Mouse (Mus musculus) forebrain, postnatal 0 days (tissue): Measurements from ENCODE around the gene Cd300e. TPM values are rescaled to one million over a fixed set of nuclear protein-coding genes. Genes with fewer than 3 reads are reported as not detected.
"Not testable (repeated sequence)": the region's sequence is repeated elsewhere in the genome, so short reads cannot be mapped to it uniquely, and the experiment has no call there.

Experiments
- ATAC-seq: fragments of 200-750 bp; cut with Nextera tagmentation; 2 replicates; pipeline ENCODE4 v1.8.0; 2017; ENCODE audit warnings: mild to moderate bottlenecking, moderate library complexity
- DNase-seq: peaks from one replicate; pipeline ENCODE4 v3.0.0-alpha.2; 2015
- H3K27ac ChIP-seq: fragments of 300-500 bp; sonication (generic); 2 replicates; pipeline ENCODE4 v1.5.1; 2014; ENCODE audit warnings: low read depth, mild to moderate bottlenecking, antibody characterized with exemption, low read length, moderate library complexity, mixed read lengths
- H3K27me3 ChIP-seq: fragments of 300-500 bp; sonication (generic); 2 replicates; pipeline ENCODE4 v1.6.1; 2014; ENCODE audit warnings: mild to moderate bottlenecking, low read length, mixed read lengths; ENCODE audit not compliant: insufficient read depth
- H3K36me3 ChIP-seq: fragments of 300-500 bp; sonication (generic); 2 replicates; pipeline ENCODE4 v1.6.1; 2014; ENCODE audit warnings: mild to moderate bottlenecking, moderate library complexity; ENCODE audit not compliant: insufficient read depth
- H3K4me1 ChIP-seq: fragments of 300-500 bp; sonication (generic); 2 replicates; pipeline ENCODE4 v1.6.1; 2014; ENCODE audit warnings: antibody characterized with exemption; ENCODE audit not compliant: insufficient read depth
- H3K4me2 ChIP-seq: fragments of 300-500 bp; sonication (generic); 2 replicates; pipeline ENCODE4 v1.6.1; 2014; ENCODE audit warnings: low read depth, mild to moderate bottlenecking, moderate library complexity
- H3K4me3 ChIP-seq: fragments of 300-500 bp; sonication (generic); 2 replicates; pipeline ENCODE4 v1.5.1; 2014; ENCODE audit warnings: low read depth, low read length, mixed read lengths
- H3K9ac ChIP-seq: fragments of 300-500 bp; sonication (generic); 2 replicates; pipeline ENCODE4 v1.6.1; 2014; ENCODE audit warnings: mild to moderate bottlenecking
- H3K9me3 ChIP-seq: fragments of 300-500 bp; sonication (generic); 2 replicates; pipeline ENCODE4 v1.6.1; 2016; ENCODE audit warnings: low read length
- CTCF ChIP-seq: sonication (generic); IDR thresholded peaks from 2 replicates; pipeline ENCODE4 v1.5.1; 2016; ENCODE audit warnings: antibody characterized with exemption, control low read depth, low read depth
- WGBS: fragments of 180-500 bp; shearing (Covaris S2); extraction: QIAGEN DNeasy Blood & Tissue Kit; methylation state at CpG from one replicate; pipeline ENCODE4 v1.1.7; 2014; 5-methylcytosine and 5-hydroxymethylcytosine counted together
- polyA plus RNA-seq: library from polyadenylated mRNA; unstranded; fragments of >200 nt; fragmentation: Nextera tagmentation; extraction: Ambion mirVana; gene quantifications from 2 replicates; pipeline ENCODE4 v1.2.1, GENCODE M21; 2015
- total RNA-seq: library from RNA; depleted of rRNA; stranded (reverse); fragments of >200 nt; gene quantifications from 2 replicates; pipeline ENCODE4 v1.2.3, GENCODE M21; 2014

Cd300e gene
- total and polyA plus RNA-seq, 2 experiments from 2014 or later: not detected

DNA sequence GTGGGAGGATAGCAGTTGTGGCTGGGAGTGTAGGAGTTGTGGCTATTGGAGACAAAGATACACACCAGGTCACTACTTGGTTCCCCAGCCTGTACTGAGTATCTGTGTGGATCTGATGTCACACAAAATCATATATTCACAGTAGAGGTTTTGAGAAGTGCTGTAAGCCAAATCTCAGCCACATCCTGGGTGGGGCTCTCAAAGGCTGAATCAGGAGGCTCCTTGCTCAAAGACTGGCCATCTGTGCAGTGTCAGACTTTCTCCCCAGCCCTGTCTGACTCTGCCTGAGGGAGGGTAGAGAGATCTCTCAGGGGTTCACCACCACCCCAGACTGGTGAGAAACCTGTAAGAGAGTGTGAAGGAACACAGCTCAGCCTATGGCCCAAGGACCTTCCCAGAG is 7.4 kb downstream of the Cd300e start:
- H3K27ac ChIP-seq: no peak overlapping the region
- no peak overlapping the region for H3K4me2 ChIP-seq
- peaks cover 3% of the 10 kb centered on the region; the same call in 1 of the 2 replicates for H3K27me3 ChIP-seq
- no peak overlapping the region for H3K4me3 ChIP-seq
- TF ChIP-seq CTCF: no peak
- DNase-seq: no peak
- H3K9me3 ChIP-seq: no peaks in the 10 kb centered on the region
- H3K4me1 ChIP-seq: no peaks in the 10 kb centered on the region
- H3K9ac ChIP-seq: no peak overlapping the region
- ATAC-seq: no peak
- H3K36me3 ChIP-seq: no peaks in the 10 kb centered on the region

GRCm38 (mm10) chr11:115052991-115053390 is 9.0 kb downstream of the Cd300e start:
- no peak for TF ChIP-seq CTCF
- H3K4me2 ChIP-seq: no peak overlapping the region
- no peaks in the 10 kb centered on the region for H3K9me3 ChIP-seq
- no peaks in the 10 kb centered on the region for H3K36me3 ChIP-seq
- WGBS: 100% methylated on average over 1 of the region's 1 CpGs
- H3K27me3 ChIP-seq: peaks cover 3% of the 10 kb centered on the region; the same call in 1 of the 2 replicates
- DNase-seq (no peak), ATAC-seq (no peak)
- H3K27ac ChIP-seq: no peak overlapping the region
- no peak overlapping the region for H3K4me3 ChIP-seq
- no peaks in the 10 kb centered on the region for H3K4me1 ChIP-seq
- H3K9ac ChIP-seq: no peak overlapping the region

DNA sequence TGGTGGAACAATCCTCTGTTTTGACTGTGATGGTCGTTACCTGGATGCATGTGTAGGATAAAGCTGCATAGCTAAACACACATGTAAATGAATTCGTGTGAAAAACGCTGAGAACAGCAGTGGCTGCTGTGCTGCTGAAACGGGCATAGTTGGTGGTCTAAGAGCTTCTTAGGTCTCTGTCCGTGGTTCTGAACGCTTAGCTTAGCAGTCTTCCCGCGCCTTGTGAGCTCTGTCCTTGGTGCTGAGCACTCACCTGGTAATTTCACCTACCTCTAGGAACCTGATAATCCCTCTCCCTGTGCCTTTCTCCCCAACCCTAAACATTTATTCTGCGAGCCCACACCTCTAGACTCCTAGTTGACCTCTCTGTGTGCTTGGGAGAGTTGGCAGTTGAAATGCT is 9.8 kb downstream of the Cd300e start:
- ATAC-seq: no peak
- Histone ChIP-seq H3K9ac (no peak overlapping the region), H3K4me1 (no peaks in the 10 kb centered on the region), H3K27ac (no peak overlapping the region), H3K9me3 (no peaks in the 10 kb centered on the region), H3K4me3 (no peak overlapping the region), H3K36me3 (no peaks in the 10 kb centered on the region), H3K27me3 (peaks cover 3% of the 10 kb centered on the region; the same call in 1 of the 2 replicates), H3K4me2 (no peak overlapping the region)
- 6% methylated on average over 9 of the region's 9 CpGs for WGBS
- no peak for TF ChIP-seq CTCF
- DNase-seq: no peak

GRCm38 (mm10) chr11:115049282-115049895 is 12.6 kb downstream of the Cd300e start:
- H3K4me2 ChIP-seq: no peak overlapping the region
- 50% methylated on average over 3 of the region's 3 CpGs for WGBS
- no peaks in the 10 kb centered on the region for H3K4me1 ChIP-seq
- H3K4me3 ChIP-seq: no peak overlapping the region
- no peak overlapping the region for H3K9ac ChIP-seq
- DNase-seq (no peak), ATAC-seq (no peak)
- no peak overlapping the region for H3K27ac ChIP-seq
- 0 out of 2 replicates have a peak, but pooled peaks cover 3% of the 10 kb centered on the region for H3K27me3 ChIP-seq
- peak; percentile 43; the same call in 1 of the 2 replicates for TF ChIP-seq CTCF
- no peaks in the 10 kb centered on the region for H3K9me3 ChIP-seq
- no peaks in the 10 kb centered on the region for H3K36me3 ChIP-seq

DNA sequence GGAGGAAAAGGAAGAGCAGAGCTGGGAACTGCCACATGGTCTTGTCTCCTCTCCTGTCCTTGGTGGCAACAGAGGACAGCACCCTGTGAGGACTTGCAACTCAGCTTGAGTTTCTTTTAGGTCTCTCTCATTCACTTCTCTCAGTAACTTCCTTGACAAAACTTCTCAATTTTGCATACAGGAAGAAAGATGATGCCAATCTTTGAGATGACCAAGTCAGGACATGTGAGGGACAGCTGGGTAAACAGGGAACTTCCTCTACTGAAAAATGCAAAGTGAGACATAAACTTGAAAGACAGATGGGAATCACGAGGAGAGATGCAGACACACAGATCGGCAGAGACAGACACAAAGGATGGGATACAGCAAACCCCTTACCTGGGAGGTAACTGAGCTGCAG is 13.7 kb downstream of the Cd300e start, which contains the start of gene Cd300ld3:
TSS of gene Cd300ld3 (minus strand) at position 151 of the 400 bp plus-strand sequence.
- Histone ChIP-seq H3K9me3 (no peaks in the 10 kb centered on the region), H3K9ac (no peak within 1 kb of the TSS), H3K4me2 (no peak within 1 kb of the TSS), H3K4me3 (no peak within 1 kb of the TSS), H3K27me3 (0 out of 2 replicates have a peak, but pooled peaks cover 3% of the 10 kb centered on the region), H3K4me1 (no peaks in the 10 kb centered on the region), H3K36me3 (no peaks in the 10 kb centered on the region), H3K27ac (no peak within 1 kb of the TSS)
- no peak for TF ChIP-seq CTCF
- ATAC-seq (no peak), DNase-seq (no peak)
- WGBS: 82% methylated on average over 2 of the region's 2 CpGs

GRCm38 (mm10) chr11:115037669-115038068 is 24.3 kb downstream of the Cd300e start, which contains the start of gene Cd300ld5:
Gene Cd300ld5 (minus strand): TSS chr11:115037769.
- DNase-seq, H3K4me2 ChIP-seq: not testable (repeated sequence)
- no CpG with 5 or more reads among the region's 6 CpGs for WGBS

GRCm38 (mm10) chr11:115026912-115027311 is 35.1 kb downstream of the Cd300e start, which contains the start of gene Cd300ld4:
Gene Cd300ld4 (minus strand): TSS chr11:115027012.
- not testable (repeated sequence) for H3K4me3 ChIP-seq, H3K27ac ChIP-seq, DNase-seq, H3K9me3 ChIP-seq, H3K27me3 ChIP-seq, ATAC-seq, H3K9ac ChIP-seq, H3K36me3 ChIP-seq, H3K4me2 ChIP-seq, H3K4me1 ChIP-seq
- WGBS: no CpG with 5 or more reads among the region's 6 CpGs

More at GRCm38 (mm10) chr11:115037669-115038068, 24.3 kb downstream of the Cd300e start, which contains the start of gene Cd300ld5:
- ATAC-seq, H3K27ac ChIP-seq, H3K9me3 ChIP-seq, H3K36me3 ChIP-seq, H3K4me3 ChIP-seq, H3K9ac ChIP-seq, H3K27me3 ChIP-seq, H3K4me1 ChIP-seq: not testable (repeated sequence)

DNA sequence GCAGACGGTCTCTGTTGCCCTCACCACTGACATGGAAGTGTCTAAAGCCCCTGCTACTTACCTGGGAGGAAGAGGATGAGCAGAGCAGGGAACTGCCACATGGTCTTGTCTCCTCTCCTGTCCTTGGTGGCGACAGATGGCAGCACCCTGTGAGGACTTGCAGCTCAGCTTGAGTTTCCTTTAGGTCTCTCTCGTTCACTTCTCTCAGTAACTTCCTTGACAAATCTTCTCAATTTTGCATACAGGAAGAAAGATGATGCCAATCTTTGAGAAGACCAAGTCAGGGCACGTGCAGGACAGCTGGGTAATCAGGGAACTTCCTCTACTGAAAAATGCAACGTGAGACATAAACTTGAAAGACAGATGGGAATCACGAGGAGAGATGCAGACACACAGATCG is 45.9 kb downstream of the Cd300e start, which contains the start of gene Cd300ld2:
TSS of gene Cd300ld2 (minus strand) at position 101 of the 400 bp plus-strand sequence.
- H3K4me3 ChIP-seq, H3K9ac ChIP-seq, H3K4me2 ChIP-seq, H3K4me1 ChIP-seq, H3K36me3 ChIP-seq, ATAC-seq, DNase-seq, H3K9me3 ChIP-seq, H3K27ac ChIP-seq, H3K27me3 ChIP-seq: not testable (repeated sequence)
- no CpG with 5 or more reads among the region's 7 CpGs for WGBS
